Mouse (Mus musculus) hindbrain, embryonic 12.5 days (tissue): ENCODE results near the gene Ccr1. TPM values are rescaled to one million over a fixed set of nuclear protein-coding genes. Genes with fewer than 3 reads are reported as not detected.
"Not testable (repeated sequence)": the region's sequence is repeated elsewhere in the genome, so short reads cannot be mapped to it uniquely, and the experiment has no call there.

Experiments
- ATAC-seq: fragments of 200-750 bp; cut with Nextera tagmentation; 2 replicates; pipeline ENCODE4 v1.8.0; 2017; ENCODE audit warnings: moderate TSS enrichment; ENCODE audit not compliant: low FRiP score
- H3K27ac ChIP-seq: fragments of 300-500 bp; sonication (generic); 2 replicates; pipeline ENCODE4 v1.5.1; 2016; ENCODE audit warnings: mild to moderate bottlenecking
- H3K27me3 ChIP-seq: fragments of 300-500 bp; sonication (generic); 2 replicates; pipeline ENCODE4 v1.6.1; 2016; ENCODE audit warnings: mild to moderate bottlenecking
- H3K36me3 ChIP-seq: fragments of 300-500 bp; sonication (generic); 2 replicates; pipeline ENCODE4 v1.6.1; 2016; ENCODE audit warnings: mild to moderate bottlenecking
- H3K4me1 ChIP-seq: fragments of 300-500 bp; sonication (generic); 2 replicates; pipeline ENCODE4 v1.6.1; 2016
- H3K4me2 ChIP-seq: fragments of 300-500 bp; sonication (generic); replicated peaks from 2 replicates; pipeline ENCODE4 v1.6.1; 2016; ENCODE audit warnings: mild to moderate bottlenecking
- H3K4me3 ChIP-seq: fragments of 300-500 bp; sonication (generic); 2 replicates; pipeline ENCODE4 v1.5.1; 2016; ENCODE audit warnings: mild to moderate bottlenecking
- H3K9ac ChIP-seq: fragments of 300-500 bp; sonication (generic); 2 replicates; pipeline ENCODE4 v1.6.1; 2016; ENCODE audit warnings: mild to moderate bottlenecking, moderate library complexity
- H3K9me3 ChIP-seq: fragments of 300-500 bp; sonication (generic); replicated peaks from 2 replicates; pipeline ENCODE4 v1.6.1; 2016; ENCODE audit warnings: mild to moderate bottlenecking
- WGBS: fragments of 180-500 bp; shearing (Covaris S2); methylation state at CpG from one replicate; pipeline ENCODE4 v1.1.7; 2016; 5-methylcytosine and 5-hydroxymethylcytosine counted together
- polyA plus RNA-seq: library from polyadenylated mRNA; unstranded; fragments of >200 nt; fragmentation: Nextera tagmentation; extraction: Ambion mirVana; gene quantifications from 2 replicates; pipeline ENCODE4 v1.2.1, GENCODE M21; 2016

Ccr1 gene
- polyA plus RNA-seq, 1 experiment from 2014 or later, result 0.99 TPM

DNA sequence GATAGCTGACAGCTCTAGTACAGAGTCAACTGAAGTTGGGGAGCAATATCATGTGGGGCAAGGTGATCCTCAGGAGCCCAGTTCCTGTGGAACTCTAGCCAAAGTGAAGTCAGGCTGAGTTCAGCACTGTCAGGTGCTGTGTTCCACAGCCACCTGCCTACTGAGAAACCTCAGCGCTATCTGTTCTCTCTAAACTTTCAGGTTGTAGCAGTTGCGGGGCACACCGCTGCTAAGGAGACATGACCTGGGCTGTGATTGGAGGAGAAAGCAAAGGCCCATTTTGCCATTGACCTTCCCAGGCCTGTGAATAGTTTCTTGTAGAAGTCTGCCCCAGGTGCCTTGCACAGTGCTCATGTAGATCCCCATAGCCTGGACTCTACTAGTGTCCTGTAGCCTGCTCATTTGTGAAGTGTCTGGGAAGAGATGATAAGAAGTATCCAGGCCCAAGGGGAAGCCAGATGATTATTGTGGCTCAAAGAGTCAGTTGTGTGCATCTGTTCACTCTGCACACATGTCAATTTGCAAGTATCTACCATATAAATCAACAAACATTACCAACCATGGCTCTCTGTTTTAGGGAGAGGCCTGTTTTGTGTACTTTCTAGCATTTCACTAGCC, 12.5 kb upstream of the Ccr1 start:
- H3K4me3 ChIP-seq, H3K9ac ChIP-seq, H3K27me3 ChIP-seq, H3K9me3 ChIP-seq, H3K4me2 ChIP-seq, ATAC-seq, H3K27ac ChIP-seq, H3K36me3 ChIP-seq, H3K4me1 ChIP-seq: not testable (repeated sequence)
- no CpG with 5 or more reads among the region's 3 CpGs for WGBS

GRCm38 (mm10) chr9:123978308-123978707, 9.8 kb upstream of the Ccr1 start, which contains the start of gene Ccr1l1:
Gene Ccr1l1, minus strand, starts transcription at chr9:123978408.
- no peak within 1 kb of the TSS for H3K4me2 ChIP-seq
- H3K9ac ChIP-seq, result no peak within 1 kb of the TSS
- H3K27ac ChIP-seq, result no peak within 1 kb of the TSS
- H3K9me3 ChIP-seq, result no peaks in the 10 kb centered on the region
- WGBS, result 80% methylated on average over 1 of the region's 1 CpGs
- H3K36me3 ChIP-seq, result no peaks in the 10 kb centered on the region
- no peaks in the 10 kb centered on the region for H3K27me3 ChIP-seq
- no peak within 1 kb of the TSS for H3K4me3 ChIP-seq
- no peaks in the 10 kb centered on the region for H3K4me1 ChIP-seq
- ATAC-seq, result no peak

- ATAC-seq, result no peak
- H3K27ac ChIP-seq, result no peak overlapping the region
- no peak overlapping the region for H3K9ac ChIP-seq
- no peaks in the 10 kb centered on the region for H3K4me1 ChIP-seq
- H3K4me3 ChIP-seq, result no peak overlapping the region
- H3K36me3 ChIP-seq, result no peaks in the 10 kb centered on the region
- WGBS, result 79% methylated on average over 9 of the region's 9 CpGs
- no peak overlapping the region for H3K4me2 ChIP-seq
- H3K27me3 ChIP-seq, result no peaks in the 10 kb centered on the region
- H3K9me3 ChIP-seq, result no peaks in the 10 kb centered on the region
These were observed 8.6 kb upstream of the Ccr1 start for GRCm38 (mm10) chr9:123976876-123977663.

- Histone ChIP-seq H3K4me3 (no peak overlapping the region), H3K27ac (no peak overlapping the region), H3K27me3 (no peaks in the 10 kb centered on the region), H3K36me3 (no peaks in the 10 kb centered on the region), H3K4me2 (no peak overlapping the region), H3K4me1 (no peaks in the 10 kb centered on the region), H3K9ac (no peak overlapping the region), H3K9me3 (no peaks in the 10 kb centered on the region)
- ATAC-seq, result no peak
- WGBS, result 75% methylated on average over 2 of the region's 2 CpGs
These were observed 7.1 kb upstream of the Ccr1 start for GRCm38 (mm10) chr9:123975630-123976029.

DNA sequence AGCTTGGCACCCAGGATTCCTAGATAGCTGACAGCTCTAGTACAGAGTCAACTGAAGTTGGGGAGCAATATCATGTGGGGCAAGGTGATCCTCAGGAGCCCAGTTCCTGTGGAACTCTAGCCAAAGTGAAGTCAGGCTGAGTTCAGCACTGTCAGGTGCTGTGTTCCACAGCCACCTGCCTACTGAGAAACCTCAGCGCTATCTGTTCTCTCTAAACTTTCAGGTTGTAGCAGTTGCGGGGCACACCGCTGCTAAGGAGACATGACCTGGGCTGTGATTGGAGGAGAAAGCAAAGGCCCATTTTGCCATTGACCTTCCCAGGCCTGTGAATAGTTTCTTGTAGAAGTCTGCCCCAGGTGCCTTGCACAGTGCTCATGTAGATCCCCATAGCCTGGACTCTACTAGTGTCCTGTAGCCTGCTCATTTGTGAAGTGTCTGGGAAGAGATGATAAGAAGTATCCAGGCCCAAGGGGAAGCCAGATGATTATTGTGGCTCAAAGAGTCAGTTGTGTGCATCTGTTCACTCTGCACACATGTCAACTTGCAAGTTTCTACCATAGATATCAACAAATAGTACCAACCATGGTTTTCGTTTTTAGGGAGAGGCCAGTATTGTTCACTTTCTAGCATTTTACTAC, 1.5 kb downstream of the Ccr1 start:
- not testable (repeated sequence) for ATAC-seq, H3K4me3 ChIP-seq, H3K36me3 ChIP-seq, H3K9me3 ChIP-seq, H3K4me1 ChIP-seq, H3K27ac ChIP-seq, H3K4me2 ChIP-seq, H3K27me3 ChIP-seq, H3K9ac ChIP-seq
- WGBS, result 89% methylated on average over 1 of the region's 4 CpGs

DNA sequence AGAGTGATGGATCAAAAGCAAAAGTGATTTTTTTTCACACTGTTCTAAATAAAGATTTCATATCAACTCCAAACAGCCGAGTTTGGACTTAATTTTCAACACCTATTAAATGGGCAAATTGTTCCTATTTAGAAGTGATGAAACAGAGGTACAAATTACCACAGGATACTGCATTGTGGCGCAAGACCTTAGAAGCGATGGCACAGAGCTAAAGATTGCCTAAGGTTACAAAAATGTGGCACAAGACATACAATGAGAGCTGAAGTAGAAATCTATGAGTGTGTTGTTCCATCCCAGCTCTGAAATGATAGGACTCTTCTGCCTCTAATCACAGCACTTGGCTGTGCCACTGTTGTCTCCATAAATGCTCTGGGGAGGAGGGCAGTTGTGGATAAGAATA, 3.7 kb downstream of the Ccr1 start:
- Histone ChIP-seq H3K27ac (no peak overlapping the region), H3K9ac (no peak overlapping the region), H3K4me1 (no peaks in the 10 kb centered on the region), H3K4me2 (no peak overlapping the region), H3K36me3 (no peaks in the 10 kb centered on the region), H3K27me3 (no peaks in the 10 kb centered on the region), H3K4me3 (no peak overlapping the region), H3K9me3 (no peaks in the 10 kb centered on the region)
- no peak for ATAC-seq
- 80% methylated on average over 3 of the region's 3 CpGs for WGBS

DNA sequence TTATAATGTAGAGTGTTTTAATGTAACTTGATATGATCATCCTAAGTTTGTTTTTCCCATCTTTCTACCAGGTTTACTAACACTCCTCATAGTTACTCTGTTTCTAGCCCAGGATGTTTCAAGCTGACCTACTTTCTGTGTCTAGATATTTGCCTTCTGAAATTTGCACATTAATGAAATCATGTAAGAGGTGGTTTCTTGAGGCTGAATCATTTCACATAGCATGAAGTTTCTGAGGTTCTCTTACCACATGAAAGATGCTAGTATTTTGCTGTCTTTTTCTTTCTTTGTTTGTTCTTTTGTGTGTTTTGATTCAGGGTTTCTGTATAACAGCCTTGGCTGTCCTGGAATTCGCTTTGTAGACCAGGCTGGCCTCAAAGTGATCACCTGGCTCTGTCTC, 8.3 kb downstream of the Ccr1 start:
- Histone ChIP-seq H3K36me3 (no peaks in the 10 kb centered on the region), H3K9ac (no peak overlapping the region), H3K4me1 (no peaks in the 10 kb centered on the region), H3K4me3 (no peak overlapping the region), H3K4me2 (no peak overlapping the region), H3K27ac (no peak overlapping the region), H3K9me3 (no peaks in the 10 kb centered on the region), H3K27me3 (no peaks in the 10 kb centered on the region)
- no peak for ATAC-seq
- WGBS, result 50% methylated on average over 1 of the region's 1 CpGs

DNA sequence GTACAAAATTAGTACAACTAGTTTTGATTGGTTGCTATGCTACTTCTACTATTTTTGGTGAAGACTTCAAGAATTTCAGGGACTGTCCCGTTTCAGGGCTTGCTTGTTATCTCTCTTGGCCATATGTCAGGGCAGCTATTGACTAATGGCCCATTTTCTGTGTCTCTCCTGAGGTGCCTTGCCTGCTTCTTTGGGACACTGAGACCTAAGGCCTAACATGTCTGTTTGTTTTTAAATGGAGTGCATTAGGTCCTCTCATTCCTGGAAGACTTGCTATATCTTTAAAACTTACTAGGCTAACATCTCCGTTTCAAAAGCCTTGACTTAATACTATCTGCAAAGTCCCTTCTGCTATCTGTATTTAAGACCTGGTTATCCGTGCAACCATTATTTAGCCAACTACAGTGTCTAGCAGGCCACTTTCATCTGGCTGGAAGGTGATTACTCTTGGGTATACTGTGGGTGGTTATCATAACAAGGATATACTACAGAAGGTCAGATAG, 10.5 kb downstream of the Ccr1 start:
- Histone ChIP-seq H3K4me3 (no peak overlapping the region), H3K4me1 (no peaks in the 10 kb centered on the region), H3K4me2 (no peak overlapping the region), H3K27me3 (no peaks in the 10 kb centered on the region), H3K9me3 (no peaks in the 10 kb centered on the region), H3K9ac (no peak overlapping the region), H3K36me3 (no peaks in the 10 kb centered on the region), H3K27ac (no peak overlapping the region)
- ATAC-seq, result no peak
- 74% methylated on average over 3 of the region's 3 CpGs for WGBS

GRCm38 (mm10) chr9:123956892-123957291, 11.6 kb downstream of the Ccr1 start:
- no peaks in the 10 kb centered on the region for H3K36me3 ChIP-seq
- H3K27me3 ChIP-seq, result no peaks in the 10 kb centered on the region
- no peak overlapping the region for H3K27ac ChIP-seq
- H3K4me1 ChIP-seq, result no peaks in the 10 kb centered on the region
- WGBS, result 81% methylated on average over 1 of the region's 1 CpGs
- ATAC-seq, result no peak
- no peak overlapping the region for H3K4me3 ChIP-seq
- H3K9me3 ChIP-seq, result no peaks in the 10 kb centered on the region
- H3K9ac ChIP-seq, result no peak overlapping the region
- H3K4me2 ChIP-seq, result no peak overlapping the region

GRCm38 (mm10) chr9:123953551-123953950, 14.9 kb downstream of the Ccr1 start:
- Histone ChIP-seq H3K36me3 (no peaks in the 10 kb centered on the region), H3K4me2 (no peak overlapping the region), H3K9me3 (no peaks in the 10 kb centered on the region), H3K4me3 (no peak overlapping the region), H3K27ac (no peak overlapping the region), H3K9ac (no peak overlapping the region), H3K27me3 (no peaks in the 10 kb centered on the region), H3K4me1 (no peaks in the 10 kb centered on the region)
- WGBS, result 82% methylated on average over 2 of the region's 2 CpGs
- ATAC-seq, result no peak

GRCm38 (mm10) chr9:123951176-123951575, 17.3 kb downstream of the Ccr1 start:
- H3K27ac ChIP-seq, result no peak overlapping the region
- no peak for ATAC-seq
- no peak overlapping the region for H3K4me2 ChIP-seq
- no peak overlapping the region for H3K4me3 ChIP-seq
- no peak overlapping the region for H3K9ac ChIP-seq
- no peaks in the 10 kb centered on the region for H3K27me3 ChIP-seq
- no peaks in the 10 kb centered on the region for H3K36me3 ChIP-seq
- H3K4me1 ChIP-seq, result no peaks in the 10 kb centered on the region
- 88% methylated on average over 1 of the region's 1 CpGs for WGBS
- no peaks in the 10 kb centered on the region for H3K9me3 ChIP-seq

- H3K36me3 ChIP-seq, result no peaks in the 10 kb centered on the region
- no peaks in the 10 kb centered on the region for H3K4me1 ChIP-seq
- no peaks in the 10 kb centered on the region for H3K27me3 ChIP-seq
- 83% methylated on average over 2 of the region's 2 CpGs for WGBS
- no peak overlapping the region for H3K27ac ChIP-seq
- no peak overlapping the region for H3K4me2 ChIP-seq
- H3K9me3 ChIP-seq, result no peaks in the 10 kb centered on the region
- no peak for ATAC-seq
- no peak overlapping the region for H3K9ac ChIP-seq
- H3K4me3 ChIP-seq, result no peak overlapping the region
These were observed 19.1 kb downstream of the Ccr1 start for GRCm38 (mm10) chr9:123949432-123949831.
